Mouse (Mus musculus): Measurements from ENCODE around the gene Mark2. TPM values are rescaled to one million over a fixed set of nuclear protein-coding genes. Genes with fewer than 3 reads are reported as not detected.

Mark2 gene
- total RNA-seq, 2 experiments from 2014 or later = 134 to 160 TPM

DNA sequence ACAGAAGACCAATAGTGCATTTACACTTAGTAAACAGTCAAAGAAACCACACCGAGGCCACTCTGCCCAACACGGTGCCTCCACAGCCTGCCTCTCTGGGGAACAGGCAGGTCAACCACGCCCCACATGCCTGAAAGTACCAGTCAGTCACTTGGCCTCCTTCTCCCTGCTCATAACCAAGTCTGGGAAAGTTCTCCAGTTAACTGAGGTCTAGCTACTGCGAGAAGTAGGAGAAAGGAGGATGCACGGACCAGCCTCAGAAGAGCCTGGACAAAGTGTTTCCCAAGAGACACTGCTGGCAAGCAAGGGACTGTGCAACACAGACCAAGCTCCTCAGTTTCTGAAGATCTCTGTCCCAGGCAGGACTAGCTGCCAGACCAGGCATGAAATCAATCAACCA lies 2.6 kb downstream of the Mark2 start:
- intact Hi-C loops (cut with DNase I) = no loop called here
- DNase-seq (ENCODE audit: low spot score in 2 of 2) = no peak

- DNase-seq (ENCODE audit: low spot score in 2 of 2) = no peak
Measured at GRCm38 (mm10) chr19:7337781-7338342, 3.8 kb downstream of the Mark2 start.

GRCm38 (mm10) chr19:7335656-7336055 lies 6.0 kb downstream of the Mark2 start:
- intact Hi-C loops (cut with DNase I) = no loop called here
- DNase-seq (ENCODE audit: low spot score in 2 of 2) = peak in 1 of 2 experiments; percentile 33

More at GRCm38 (mm10) chr19:7337781-7338342, 3.8 kb downstream of the Mark2 start:
- intact Hi-C loops (cut with DNase I) = no loop called here

GRCm38 (mm10) chr19:7334049-7334448 lies 7.6 kb downstream of the Mark2 start:
- no peak for DNase-seq (ENCODE audit: low spot score in 2 of 2)
- intact Hi-C loops (cut with DNase I) = no loop called here

DNA sequence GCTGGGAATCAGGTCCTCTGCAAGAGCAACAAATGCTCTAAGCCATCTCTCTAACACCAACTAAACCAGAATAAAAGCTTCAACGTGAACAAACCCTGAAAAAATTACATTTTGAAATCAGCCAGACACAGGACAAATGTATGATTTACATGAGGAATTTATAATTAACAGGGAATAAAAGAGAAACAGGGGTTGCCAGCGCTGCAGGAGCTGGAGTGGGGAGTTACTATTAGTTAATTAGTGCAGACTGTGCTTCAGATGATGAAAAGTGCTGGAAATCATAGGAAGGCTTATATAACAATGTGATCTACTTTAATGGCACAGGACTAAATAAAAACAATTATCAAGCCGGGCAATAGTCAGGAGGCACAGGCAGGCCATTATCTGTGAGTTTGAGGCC lies 20.3 kb downstream of the Mark2 start:
- DNase-seq (ENCODE audit: low spot score in 2 of 2) = no peak
- intact Hi-C loops (cut with DNase I) = no loop called here

- no peak for DNase-seq (ENCODE audit: low spot score in 2 of 2)
- intact Hi-C loops (cut with DNase I) = no loop called here
Measured at GRCm38 (mm10) chr19:7320181-7320580, 21.5 kb downstream of the Mark2 start.

GRCm38 (mm10) chr19:7317716-7318115 lies 23.9 kb downstream of the Mark2 start:
- DNase-seq (ENCODE audit: low spot score in 2 of 2) = no peak
- intact Hi-C loops (cut with DNase I) = no loop called here

GRCm38 (mm10) chr19:7316822-7317221 lies 24.8 kb downstream of the Mark2 start:
- intact Hi-C loops (cut with DNase I) = no loop called here
- no peak for DNase-seq (ENCODE audit: low spot score in 2 of 2)

GRCm38 (mm10) chr19:7315587-7315984 lies 26.1 kb downstream of the Mark2 start:
- intact Hi-C loops (cut with DNase I) = no loop called here
- no peak for DNase-seq (ENCODE audit: low spot score in 2 of 2)

DNA sequence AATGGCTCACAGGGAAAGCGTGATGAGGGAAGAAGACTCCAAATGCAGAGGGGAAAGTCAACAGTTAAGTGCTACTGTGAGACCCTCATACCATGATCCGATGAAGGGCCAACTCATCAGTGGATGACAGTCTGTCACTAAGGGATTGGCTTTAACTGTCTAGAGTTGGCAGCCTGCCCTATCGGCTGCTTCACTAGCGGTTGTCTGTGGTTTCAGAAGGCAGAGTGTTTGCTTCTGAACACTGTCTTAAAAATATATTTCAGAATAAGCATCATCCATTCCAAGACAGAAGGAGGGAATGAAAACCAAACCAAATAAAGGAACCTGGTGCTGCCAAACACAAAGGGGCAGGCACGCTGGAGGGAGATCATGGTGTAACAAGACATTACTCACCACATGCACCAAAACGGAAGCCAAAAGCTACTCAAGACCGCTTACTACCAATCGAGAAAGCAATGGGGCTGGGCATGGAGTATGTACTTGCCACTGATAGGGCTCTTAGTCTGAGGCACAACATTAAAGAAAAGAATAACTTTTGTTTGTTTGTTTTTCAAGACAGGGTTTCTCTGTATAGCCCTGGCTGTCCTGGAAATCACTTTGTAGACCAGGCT lies 26.6 kb downstream of the Mark2 start:
- intact Hi-C loops (cut with DNase I) = no loop called here
- no peak for DNase-seq (ENCODE audit: low spot score in 2 of 2)

- intact Hi-C loops (cut with DNase I) = no loop called here
- no peak for DNase-seq (ENCODE audit: low spot score in 2 of 2)
Measured at GRCm38 (mm10) chr19:7313660-7314059, 28.0 kb downstream of the Mark2 start.

DNA sequence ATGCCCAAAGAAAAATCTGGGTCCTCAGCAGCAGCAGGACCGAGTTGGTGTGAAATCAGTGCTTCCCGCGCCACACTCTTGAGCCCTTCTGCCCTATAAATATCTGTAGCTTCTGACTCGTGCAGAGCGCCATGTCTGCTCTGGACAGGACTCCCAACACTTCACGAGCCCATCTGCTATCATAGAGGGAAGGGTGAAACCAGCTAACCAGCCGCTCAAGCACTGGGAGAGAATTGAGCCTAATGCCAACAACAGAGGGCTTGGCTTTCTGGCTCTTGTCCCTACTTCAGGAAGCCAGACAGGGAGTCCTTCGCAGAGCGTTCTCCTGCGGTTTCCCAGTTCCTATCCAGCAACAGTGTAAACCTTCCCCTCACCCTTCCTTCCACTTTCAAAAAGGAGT lies 30.4 kb downstream of the Mark2 start:
- no peak for DNase-seq (ENCODE audit: low spot score in 2 of 2)
- intact Hi-C loops (cut with DNase I) = no loop called here

GRCm38 (mm10) chr19:7310704-7311103 lies 31.0 kb downstream of the Mark2 start:
- intact Hi-C loops (cut with DNase I) = no loop called here
- DNase-seq (ENCODE audit: low spot score in 2 of 2) = peak in 1 of 2 experiments; percentile 38

DNA sequence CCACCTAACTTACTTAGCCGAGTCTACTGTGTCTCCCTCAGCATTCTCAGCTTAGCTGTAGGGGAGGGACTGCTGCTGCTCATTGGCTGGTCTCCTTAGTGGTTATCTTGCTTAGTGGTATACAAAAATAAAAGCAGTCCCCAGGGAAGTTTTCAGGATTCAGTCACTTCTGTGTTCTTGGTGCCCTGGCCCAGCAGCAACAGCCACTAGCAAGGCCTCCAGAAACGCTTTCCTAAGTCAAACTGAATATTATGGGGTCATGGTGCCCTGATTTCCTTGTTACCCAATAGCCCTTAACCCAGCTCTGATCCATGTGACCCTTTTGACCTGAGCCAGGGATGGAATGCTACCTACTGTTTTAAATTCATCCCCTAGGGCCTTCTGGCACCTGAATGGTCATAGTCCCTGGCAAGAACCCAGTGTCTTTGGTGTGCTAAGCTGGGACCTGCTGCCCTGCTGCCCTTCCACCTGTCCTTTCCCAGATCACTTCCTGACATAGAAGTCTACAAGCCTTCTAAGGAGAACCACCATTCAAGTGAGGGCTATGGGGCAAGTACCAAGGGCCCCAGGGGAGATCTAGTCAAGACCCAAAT lies 31.8 kb downstream of the Mark2 start:
- DNase-seq (ENCODE audit: low spot score in 2 of 2) = no peak
- intact Hi-C loops (cut with DNase I) = no loop called here

DNA sequence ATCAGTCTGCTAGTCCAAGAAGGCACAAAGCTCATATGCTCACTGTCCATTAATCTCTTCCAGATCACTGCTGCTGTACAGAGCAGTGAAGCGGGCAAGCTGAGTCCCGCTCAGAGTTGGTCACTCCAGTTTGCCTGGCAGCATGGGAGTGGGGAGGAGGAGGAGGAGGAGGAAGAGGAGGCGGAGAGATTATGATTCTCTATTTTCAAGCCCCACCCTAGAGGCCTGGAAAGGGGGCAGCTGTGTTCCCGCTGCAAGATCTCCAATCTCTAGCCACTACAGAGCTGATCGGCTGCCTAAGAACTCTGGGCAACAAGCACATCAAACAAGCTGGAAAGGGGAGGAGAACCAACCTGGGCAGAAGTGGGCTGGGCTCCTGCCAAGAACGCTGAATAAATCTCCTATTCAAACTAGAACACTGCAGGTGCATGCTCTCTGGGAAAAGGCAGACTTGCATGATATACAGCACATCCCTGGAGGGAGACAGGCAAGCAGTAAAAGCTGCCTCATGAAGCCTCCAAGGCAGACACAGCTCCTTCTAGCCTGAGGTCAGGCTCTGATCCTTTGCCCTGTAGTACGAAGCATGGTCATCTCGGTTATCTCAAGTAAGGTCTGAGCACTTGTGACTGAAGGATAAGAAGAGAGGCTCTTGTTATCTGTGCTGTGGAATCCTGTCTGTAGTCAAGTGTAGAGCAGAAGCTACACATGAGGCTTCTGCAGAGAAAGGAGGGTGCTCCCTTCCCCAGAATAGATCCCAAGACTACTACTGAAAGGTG lies 33.5 kb downstream of the Mark2 start:
- intact Hi-C loops (cut with DNase I) = no loop called here
- peak in 1 of 2 experiments; percentile 32 for DNase-seq (ENCODE audit: low spot score in 2 of 2)

- no peak for DNase-seq (ENCODE audit: low spot score in 2 of 2)
- intact Hi-C loops (cut with DNase I) = no loop called here
Measured at GRCm38 (mm10) chr19:7306968-7307367, 34.7 kb downstream of the Mark2 start.

DNA sequence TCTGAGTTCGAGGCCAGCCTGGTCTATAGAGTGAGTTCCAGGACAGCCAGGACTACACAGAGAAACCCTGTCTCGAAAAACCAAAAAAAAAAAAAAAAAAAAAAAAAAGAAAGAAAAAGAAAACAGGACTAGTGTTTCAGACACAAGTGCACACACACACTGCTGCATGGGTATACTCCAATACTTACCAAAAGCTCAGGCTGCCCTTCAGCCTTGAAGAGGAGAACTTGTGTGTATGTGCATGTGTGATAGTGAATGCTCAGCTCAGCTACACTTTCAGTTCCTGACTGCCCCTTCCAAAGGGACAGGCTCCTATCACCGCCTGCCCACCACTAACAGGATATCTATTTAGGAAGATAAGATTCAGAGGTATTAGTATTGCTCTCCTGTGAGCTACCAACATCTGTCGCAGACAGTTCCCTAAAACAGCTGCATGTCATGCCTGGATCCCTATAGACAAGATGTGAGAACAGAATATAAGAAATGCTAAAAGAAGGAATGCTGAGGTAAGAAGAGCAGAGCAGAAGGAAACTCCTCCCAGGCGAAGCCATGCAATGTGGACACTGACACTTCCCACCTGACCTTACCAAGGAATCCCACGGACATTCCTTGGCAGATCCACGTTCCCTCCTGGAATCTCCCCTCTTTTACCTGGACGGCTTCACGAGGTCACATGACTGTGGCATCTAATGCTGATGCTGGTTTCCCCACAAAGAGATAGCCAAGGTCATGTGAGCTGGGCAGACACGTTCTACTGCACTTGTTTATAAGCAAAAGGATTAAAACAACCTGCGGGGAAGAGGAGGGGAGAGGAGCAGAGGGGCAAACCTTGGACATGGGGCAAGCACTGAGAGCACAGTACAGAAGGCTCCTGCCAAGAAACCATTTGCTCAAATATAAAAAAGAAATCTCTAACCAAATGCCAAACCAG lies 36.0 kb downstream of the Mark2 start:
- intact Hi-C loops (cut with DNase I) = no loop called here
- DNase-seq (ENCODE audit: low spot score in 2 of 2) = no peak

GRCm38 (mm10) chr19:7304801-7305200 lies 36.9 kb downstream of the Mark2 start:
- no peak for DNase-seq (ENCODE audit: low spot score in 2 of 2)
- intact Hi-C loops (cut with DNase I) = loop anchor here (5.0 kb wide), 1 partner anchor 38 kb away; the partner anchor contains the start of gene Mark2

DNA sequence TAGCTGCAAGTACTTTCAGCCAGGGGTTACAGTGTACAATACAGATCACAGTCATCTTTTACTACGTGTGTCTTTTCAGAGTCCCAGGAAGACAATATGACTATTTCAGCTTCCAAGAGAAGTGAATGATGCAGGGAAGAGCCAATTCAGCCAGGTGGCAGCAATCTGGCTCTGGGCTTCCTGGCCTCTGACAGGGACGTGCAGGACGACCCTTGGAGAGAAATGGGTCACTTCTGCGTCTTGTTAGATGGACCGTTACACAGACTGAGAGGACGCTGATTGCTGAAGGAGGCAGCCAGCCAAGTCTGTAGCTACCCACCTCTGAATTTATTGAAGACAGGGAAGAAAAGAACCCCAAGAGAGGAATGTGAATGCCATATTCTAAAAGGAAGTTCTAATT lies 37.9 kb downstream of the Mark2 start:
- intact Hi-C loops (cut with DNase I) = loop anchor here (5.0 kb wide), 1 partner anchor 39 kb away; the partner anchor contains the start of gene Mark2
- no peak for DNase-seq (ENCODE audit: low spot score in 2 of 2)

DNA sequence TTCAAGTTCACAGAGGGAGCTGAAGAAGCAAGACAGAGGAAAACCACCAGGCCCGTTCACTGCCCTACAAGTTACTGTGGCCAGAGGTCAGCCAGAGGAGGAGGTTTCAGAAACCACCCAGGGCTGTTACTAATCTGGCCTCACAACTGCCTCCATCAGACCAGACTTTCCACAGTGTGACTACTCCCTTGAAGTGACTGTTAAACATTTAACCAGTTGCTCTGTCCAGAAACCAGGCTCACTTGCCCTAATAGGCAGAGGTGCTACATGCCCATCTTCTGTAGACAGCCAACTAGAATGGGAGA lies 39.2 kb downstream of the Mark2 start:
- intact Hi-C loops (cut with DNase I) = loop anchor here (5.0 kb wide), 1 partner anchor 40 kb away; the partner anchor contains the start of gene Mark2
- DNase-seq (ENCODE audit: low spot score in 2 of 2) = no peak

Data from left cerebral cortex, postnatal 36 days (tissue).